Mouse (Mus musculus): ENCODE data around the gene Lama5. TPM values are rescaled to one million over a fixed set of nuclear protein-coding genes. Genes with fewer than 3 reads are reported as not detected.
"Not testable (repeated sequence)": the region's sequence is repeated elsewhere in the genome, so short reads cannot be mapped to it uniquely, and the experiment has no call there.

Gene Lama5
- under 1 TPM; 0.28 to 0.59 TPM for polyA plus RNA-seq (2017; shearing (Covaris generic))

GRCm38 (mm10) chr2:180225762-180226378, at the start of gene Lama5:
TSS of gene Lama5 (minus strand) at chr2:180225859.
- no peak for ATAC-seq

- no peak for ATAC-seq
These were observed 48.9 kb upstream of the Lama5 start for GRCm38 (mm10) chr2:180274523-180274922.

DNA sequence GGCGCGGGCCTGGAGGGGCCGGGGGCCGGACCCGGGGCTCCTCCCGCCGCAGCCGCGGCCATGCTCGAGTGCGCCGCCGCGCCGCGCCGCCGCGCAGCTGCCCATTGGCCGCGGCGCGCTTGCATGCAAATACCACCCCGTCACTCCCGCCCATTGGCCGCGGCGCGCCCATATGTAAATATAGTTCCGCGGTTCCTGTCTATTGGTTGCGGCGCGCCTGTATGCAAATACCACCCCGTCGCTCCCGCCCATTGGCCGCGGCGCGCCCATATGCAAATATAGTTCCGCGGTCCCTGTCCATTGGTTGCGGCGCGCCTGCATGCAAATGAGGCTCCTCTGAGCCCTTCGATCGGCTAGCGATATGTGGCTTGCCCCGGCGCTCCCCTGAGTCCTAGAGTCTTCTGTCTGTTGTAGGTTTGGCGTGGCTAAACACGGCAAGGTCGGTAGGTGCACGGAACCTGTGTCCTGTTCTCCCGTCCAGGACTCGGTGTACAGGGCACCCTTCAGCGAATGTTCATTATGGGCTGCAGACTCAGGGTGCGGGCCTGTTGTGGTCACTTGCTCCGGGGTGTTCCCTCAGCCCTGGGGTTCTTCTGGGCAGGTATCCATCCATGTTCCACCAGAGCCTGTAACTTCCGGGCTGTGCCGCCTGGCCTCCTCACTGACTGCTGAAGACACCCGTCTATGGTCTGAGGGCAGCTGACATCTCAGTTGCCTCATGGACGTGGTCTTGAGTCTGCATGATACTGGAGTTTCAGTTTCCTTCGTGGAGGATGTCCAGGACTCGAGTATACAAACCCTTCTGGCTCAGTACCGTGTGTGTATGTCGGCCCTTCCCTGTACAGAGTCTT, 48.0 kb upstream of the Lama5 start, which contains the start of gene Cables2:
Cables2 (minus strand) TSS at position 103 of the 851 bp plus-strand sequence.
- ATAC-seq, result peak; percentile 79

GRCm38 (mm10) chr2:180272884-180273321, 47.2 kb upstream of the Lama5 start:
- ATAC-seq, result no peak

- no peak for ATAC-seq
These were observed 46.2 kb upstream of the Lama5 start for GRCm38 (mm10) chr2:180271804-180272395.

DNA sequence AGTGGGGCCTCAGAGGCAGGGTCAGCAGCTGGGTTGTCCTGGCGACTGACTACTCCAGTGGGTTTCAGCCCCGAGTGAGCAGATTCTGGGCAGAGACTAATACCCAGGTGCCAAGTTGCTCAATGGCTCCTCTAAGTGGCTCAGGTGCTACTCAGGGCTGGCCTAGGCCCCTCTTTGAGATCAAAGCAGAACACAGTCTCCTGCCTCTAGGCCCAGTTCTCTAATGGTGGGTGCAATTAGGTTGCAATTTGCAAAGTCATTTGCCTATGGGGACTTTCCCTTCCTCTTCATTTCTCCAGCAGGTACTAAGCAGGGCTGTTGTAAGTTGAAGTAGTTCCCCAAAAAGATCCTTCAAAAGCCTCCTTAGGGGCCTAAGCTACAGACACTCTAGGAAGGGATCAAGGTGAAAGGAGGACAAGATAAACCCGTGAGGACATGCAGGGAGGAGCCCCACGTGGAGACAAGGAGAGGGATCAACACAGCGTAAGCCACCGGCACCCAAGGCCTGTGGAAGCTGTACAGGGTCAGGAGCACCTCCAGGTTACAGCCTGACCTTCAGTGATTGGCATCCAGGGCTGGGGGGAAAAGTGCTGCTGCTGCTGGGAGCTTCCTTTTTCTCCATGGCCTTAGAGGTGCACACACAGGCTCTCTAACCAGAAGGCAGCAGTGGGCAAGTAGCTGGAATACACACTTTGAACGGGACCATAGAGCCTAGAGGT, 45.0 kb upstream of the Lama5 start:
- ATAC-seq, result no peak

GRCm38 (mm10) chr2:180269329-180269728, 43.7 kb upstream of the Lama5 start:
- no peak for ATAC-seq

GRCm38 (mm10) chr2:180267955-180268354, 42.3 kb upstream of the Lama5 start:
- no peak for ATAC-seq

- no peak for ATAC-seq
These were observed 37.2 kb upstream of the Lama5 start for GRCm38 (mm10) chr2:180262891-180263290.

- ATAC-seq, result no peak
These were observed 36.8 kb upstream of the Lama5 start for GRCm38 (mm10) chr2:180262441-180262840.

- no peak for ATAC-seq
These were observed 36.2 kb upstream of the Lama5 start for GRCm38 (mm10) chr2:180261901-180262300.

- ATAC-seq, result no peak
These were observed 35.2 kb upstream of the Lama5 start for GRCm38 (mm10) chr2:180260610-180261480.

DNA sequence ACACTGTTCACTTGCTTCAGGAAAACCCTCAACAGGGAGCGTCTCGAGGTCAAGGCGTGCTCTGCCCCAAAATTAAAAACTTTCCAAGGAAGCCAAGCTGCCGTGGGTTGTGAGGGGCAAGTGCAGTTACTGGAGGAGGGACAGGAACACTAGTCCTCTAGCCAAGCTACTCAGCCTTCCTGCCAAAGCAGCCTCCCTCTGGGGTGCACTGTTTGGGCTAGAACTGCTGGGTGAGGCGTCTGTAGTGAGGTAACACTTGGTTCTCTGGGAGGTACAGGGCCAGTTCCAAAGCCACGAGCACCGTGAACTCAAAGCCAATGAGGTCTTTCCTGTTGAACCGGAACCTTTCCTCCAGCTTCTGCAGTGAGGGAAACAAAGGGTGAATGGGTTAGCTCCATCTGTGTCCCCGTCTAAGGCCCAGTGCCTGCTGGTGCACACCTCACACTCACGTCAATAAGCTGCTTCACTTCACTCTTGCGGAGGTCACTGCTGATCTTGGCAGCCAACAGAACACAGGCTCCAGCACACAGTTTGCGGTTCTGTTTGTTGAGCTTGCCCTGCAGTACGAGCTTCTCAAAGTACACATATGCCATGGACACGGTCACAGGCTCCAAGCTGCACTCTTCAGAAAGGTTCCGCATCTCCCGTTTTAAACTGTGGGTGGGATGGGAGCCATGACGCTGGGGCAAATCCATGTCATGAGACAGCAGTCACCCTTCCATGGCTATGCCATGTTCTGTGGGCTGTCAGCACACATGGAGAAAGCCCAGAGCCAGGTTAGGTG, 34.4 kb upstream of the Lama5 start:
- not testable (repeated sequence) for ATAC-seq

- not testable (repeated sequence) for ATAC-seq
These were observed 33.4 kb upstream of the Lama5 start for GRCm38 (mm10) chr2:180258951-180259484.

DNA sequence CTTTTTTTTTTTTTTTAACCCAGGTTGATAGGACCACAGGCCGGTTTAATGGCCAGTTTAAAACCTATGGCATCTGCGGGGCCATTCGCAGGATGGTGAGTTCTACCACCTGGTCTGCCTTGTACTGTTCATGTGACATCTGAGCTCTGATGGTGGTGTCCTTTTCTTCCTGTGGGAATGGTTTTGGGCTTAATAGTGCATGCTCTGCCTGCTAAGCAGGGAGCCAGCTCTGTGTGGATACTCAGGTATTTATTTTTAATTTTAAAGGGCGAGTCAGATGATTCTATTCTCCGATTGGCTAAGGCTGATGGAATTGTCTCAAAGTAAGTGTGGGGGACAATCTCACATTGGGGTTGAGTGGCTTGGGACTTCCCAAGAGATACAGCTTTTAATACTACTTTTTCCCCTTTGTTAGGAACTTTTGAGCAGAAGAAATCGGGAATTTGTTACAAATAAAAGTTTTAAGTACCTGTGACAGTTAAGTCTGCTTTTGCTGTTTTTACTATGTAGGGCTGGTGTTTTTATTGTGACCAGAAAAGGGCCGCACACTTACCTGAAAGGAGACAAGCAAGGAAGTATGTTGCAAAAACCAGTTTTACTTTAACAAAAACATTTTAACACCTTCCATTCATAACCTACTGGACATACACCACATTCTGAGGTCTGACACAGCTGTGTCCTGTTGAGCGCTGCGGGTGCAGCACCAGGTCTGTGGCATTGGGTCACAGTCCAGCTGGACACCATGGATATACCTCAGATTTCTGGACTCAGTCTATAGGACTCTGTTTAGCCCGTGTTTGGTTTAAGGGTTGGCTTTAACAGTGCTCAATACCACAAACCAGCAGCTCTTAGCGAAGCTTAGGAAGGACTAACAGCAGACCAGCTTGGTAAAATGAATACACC, 32.6 kb upstream of the Lama5 start:
- no peak for ATAC-seq

DNA sequence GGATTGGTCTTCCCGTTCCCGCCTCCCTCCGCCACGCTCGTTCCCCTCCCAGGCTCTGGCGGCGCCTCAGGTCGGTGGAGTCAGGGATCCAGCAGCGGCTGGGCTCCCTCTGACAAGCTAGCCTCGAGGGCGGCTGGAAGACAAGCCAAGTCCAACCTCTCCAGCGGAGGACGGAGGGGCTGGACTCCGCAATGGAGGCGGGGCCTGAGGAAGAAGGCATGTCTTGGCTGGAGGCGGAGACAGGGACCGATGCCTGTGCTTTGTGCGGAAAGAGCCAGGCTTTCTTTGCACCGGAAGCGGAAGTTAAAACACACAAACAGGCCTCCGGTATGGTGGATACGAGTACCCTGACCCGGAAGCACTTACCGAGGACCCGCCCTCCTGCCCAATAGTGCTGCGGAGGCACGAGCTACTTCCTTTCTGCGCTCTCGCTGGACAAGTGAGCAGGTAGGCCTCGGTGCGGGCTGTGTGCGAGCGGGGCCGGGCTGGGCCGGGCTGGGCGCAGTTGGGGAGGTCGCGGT, 31.4 kb upstream of the Lama5 start, which contains the start of gene Rps21:
Rps21 (plus strand) TSS at position 377 of the 521 bp plus-strand sequence.
- ATAC-seq, result peak; percentile 93

DNA sequence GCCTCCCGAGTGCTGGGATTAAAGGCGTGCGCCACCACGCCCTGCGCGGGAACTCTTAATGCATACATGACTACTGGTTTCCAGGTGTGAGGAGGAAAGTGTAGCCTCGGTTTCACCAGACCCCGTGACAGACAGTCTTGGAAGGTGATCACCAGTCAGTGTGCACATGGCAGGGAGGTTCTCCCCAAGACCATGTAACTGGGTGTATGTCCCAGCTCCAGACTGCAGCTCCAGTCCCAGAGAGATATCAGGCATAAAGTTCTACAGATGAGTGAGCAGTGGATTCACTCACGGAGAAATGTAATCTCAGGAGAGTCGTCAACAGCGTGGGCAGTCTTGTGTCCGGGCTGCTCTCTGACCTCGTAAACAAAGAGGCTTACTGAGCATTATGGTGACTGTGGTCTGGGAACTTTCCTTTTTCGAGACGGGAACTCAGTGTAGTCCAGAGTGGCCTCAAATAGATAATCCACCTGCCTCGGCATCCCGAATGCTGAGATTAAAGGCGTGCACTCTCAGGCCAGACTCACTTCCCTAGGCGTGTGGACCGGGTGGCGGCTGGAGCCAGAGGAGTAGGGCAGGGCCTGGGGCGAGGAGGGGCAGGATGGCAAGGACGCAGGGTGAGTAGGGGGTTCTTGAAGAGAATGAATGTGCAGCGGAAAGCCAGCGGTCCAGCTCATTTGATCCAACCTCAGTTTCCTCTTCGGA, 30.8 kb upstream of the Lama5 start:
- ATAC-seq, result peak; percentile 33

- no peak for ATAC-seq
These were observed 30.0 kb upstream of the Lama5 start for GRCm38 (mm10) chr2:180255701-180256100.
